Mouse (Mus musculus) midbrain, embryonic 10.5 days (tissue): Measurements from ENCODE around the gene Gm20388. TPM values are rescaled to one million over a fixed set of nuclear protein-coding genes. Genes with fewer than 3 reads are reported as not detected.

Experiments used
- DNase-seq: peaks from one replicate; pipeline ENCODE4 v3.0.0-alpha.2; 2017; ENCODE audit warnings: low spot score
- H3K27ac ChIP-seq: fragments of 300-500 bp; sonication (generic); replicated peaks from 2 replicates; pipeline ENCODE4 v1.5.1; 2016; ENCODE audit warnings: mild to moderate bottlenecking
- H3K27me3 ChIP-seq: fragments of 300-500 bp; sonication (generic); 2 replicates; pipeline ENCODE4 v1.6.1; 2016; ENCODE audit warnings: low read depth, mild to moderate bottlenecking; ENCODE audit not compliant: poor library complexity, severe bottlenecking
- H3K36me3 ChIP-seq: fragments of 300-500 bp; sonication (generic); 2 replicates; pipeline ENCODE4 v1.6.1; 2016; ENCODE audit warnings: mild to moderate bottlenecking, moderate library complexity
- H3K4me1 ChIP-seq: fragments of 300-500 bp; sonication (generic); 2 replicates; pipeline ENCODE4 v1.6.1; 2016
- H3K4me3 ChIP-seq: fragments of 300-500 bp; sonication (generic); 2 replicates; pipeline ENCODE4 v1.5.1; 2016; ENCODE audit warnings: mild to moderate bottlenecking, moderate library complexity
- H3K9me3 ChIP-seq: fragments of 300-500 bp; sonication (generic); replicated peaks from 2 replicates; pipeline ENCODE4 v1.6.1; 2016; ENCODE audit warnings: mild to moderate bottlenecking
- WGBS: fragments of 180-500 bp; shearing (Covaris S2); methylation state at CpG from one replicate; pipeline ENCODE4 v1.1.7; 2016; 5-methylcytosine and 5-hydroxymethylcytosine counted together
- polyA plus RNA-seq: library from polyadenylated mRNA; unstranded; fragments of >200 nt; fragmentation: Nextera tagmentation; extraction: Ambion mirVana; gene quantifications from 2 replicates; pipeline ENCODE4 v1.2.1, GENCODE M21; 2016

Gm20388 gene
- polyA plus RNA-seq, 1 experiment from 2014 or later = 7.1 TPM

DNA sequence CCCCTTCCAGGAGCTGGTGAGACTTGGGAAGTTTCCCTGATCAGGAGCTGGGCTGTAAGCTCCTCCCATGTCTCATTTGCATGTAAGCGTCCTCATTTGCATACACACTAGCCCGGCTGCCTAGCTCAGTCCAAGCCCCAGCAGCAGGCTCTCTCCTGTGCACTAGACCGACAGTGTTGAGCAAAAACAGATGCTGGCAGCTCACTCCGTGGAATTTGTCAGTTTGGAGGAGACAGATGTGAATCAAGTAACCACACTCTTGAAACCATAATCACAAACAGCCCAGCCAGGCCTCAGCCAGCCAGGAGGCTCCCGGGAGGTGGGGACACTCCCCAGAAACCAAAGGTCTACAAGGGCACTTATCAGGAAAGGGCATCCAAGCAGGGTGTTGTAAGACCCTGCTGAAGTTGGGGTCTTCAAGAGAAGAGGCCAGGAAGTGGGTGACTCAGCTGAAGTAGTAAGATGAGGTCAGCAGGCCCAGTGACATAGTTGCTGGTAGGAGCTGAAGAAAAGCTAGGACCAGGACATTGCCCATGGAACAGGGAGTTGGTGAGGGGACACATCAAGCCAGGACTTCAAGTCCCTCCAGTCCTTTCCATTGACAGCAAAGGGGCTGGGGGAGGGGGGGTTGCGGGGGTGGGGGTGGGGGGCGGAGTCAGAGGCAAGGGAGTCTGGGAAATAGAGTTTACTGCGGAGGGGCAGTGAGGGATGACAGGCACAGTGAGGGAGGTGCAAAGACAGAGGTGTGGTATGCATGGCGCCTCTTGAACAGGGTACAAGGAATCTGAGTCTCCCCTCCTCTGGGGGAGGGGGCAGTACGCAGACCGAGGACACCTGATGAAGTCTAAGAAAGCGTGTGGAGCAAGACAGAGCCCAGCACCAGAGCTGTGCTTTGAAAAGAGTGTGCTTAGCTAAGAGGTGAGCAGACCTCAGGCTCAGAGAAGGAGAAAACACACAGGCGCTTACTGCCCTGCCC is 306.5 kb downstream of the Gm20388 start:
- Histone ChIP-seq H3K4me1 (peaks cover 63% of the 10 kb centered on the region), H3K4me3 (peak overlapping the region; percentile 9; the same call in 1 of the 2 replicates)
- 15% methylated on average over 13 of the region's 13 CpGs for WGBS

DNA sequence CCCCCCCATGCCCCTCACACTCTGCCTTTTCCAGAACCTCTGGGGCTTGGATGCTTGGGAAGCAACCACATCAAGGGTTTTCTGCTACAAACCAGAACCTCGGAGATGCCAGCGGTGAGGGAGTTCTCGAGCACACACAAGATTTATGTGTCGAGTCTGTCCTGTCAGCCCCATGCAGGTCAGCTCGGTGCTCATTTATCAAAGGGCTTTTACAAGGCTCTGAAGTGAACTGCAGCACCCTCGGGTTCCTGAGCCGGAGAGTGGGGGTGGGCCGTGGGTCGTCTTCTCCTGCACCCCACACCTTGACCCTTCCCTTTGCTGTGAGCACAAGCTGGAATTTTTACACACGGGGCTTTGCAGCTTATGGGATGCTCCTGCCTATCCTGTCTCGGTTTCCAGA is 311.9 kb downstream of the Gm20388 start:
- Histone ChIP-seq H3K27ac (peak overlapping the region; percentile 56), H3K4me3 (no peak overlapping the region), H3K4me1 (peaks cover 78% of the 10 kb centered on the region), H3K36me3 (no peaks in the 10 kb centered on the region), H3K27me3 (peaks cover 32% of the 10 kb centered on the region), H3K9me3 (no peaks in the 10 kb centered on the region)
- WGBS = 76% methylated on average over 11 of the region's 11 CpGs
- DNase-seq = no peak

More for the DNA sequence above, 306.5 kb downstream of the Gm20388 start:
- no peaks in the 10 kb centered on the region for H3K36me3 ChIP-seq
- peaks cover 17% of the 10 kb centered on the region for H3K27me3 ChIP-seq
- H3K9me3 ChIP-seq = no peaks in the 10 kb centered on the region
- H3K27ac ChIP-seq = peak overlapping the region; percentile 69
- DNase-seq = peak; percentile 56

DNA sequence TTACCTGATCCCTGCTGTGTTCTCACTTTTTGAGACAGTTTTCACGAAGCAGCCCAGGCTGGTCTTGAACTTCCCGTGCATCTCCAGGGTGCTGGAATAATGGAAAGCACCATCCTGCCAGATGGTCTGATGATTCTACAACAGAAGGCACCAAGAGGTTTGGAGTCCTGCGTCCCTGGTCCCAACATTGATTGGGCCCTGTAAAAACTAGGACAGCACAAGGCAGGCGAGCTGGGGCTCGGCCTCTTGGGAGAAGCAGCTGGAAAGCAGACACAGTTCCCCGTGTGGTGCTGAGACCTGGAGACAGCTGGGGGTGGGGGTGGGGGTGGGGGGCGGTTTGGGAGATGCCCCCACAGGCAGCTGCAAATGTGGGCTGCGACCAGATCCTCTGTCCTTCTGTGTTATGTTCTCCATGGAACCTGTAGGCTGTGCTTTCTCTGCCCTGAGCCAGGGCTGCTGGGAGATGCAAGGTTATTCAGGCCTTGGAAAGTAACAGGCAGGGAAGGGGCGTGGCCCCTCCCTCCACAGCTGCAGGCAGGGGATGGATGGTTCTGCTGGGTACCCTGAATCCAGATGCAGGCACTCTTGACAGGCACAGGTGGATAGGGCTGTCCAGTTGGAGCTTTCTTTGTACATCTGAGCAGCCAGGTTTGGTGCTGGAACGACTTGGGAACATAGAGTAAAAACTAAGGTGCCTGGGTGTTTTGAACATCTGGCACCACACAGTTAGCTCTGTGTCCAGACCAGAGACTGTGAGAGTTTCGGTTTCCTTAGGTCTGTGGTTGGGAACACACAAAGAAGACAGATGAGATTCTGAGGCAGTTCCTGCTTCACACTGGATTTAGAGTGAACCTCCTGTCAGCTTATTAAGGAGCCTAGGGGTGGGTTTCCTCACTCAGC is 314.1 kb downstream of the Gm20388 start:
- Histone ChIP-seq H3K27ac (peak overlapping the region; percentile 84), H3K36me3 (no peaks in the 10 kb centered on the region), H3K4me1 (peaks cover 82% of the 10 kb centered on the region), H3K27me3 (peaks cover 44% of the 10 kb centered on the region), H3K9me3 (no peaks in the 10 kb centered on the region), H3K4me3 (0 out of 2 replicates have a peak overlapping the region, but pooled peaks have one; percentile 23)
- WGBS = 55% methylated on average over 11 of the region's 11 CpGs
- no peak for DNase-seq

DNA sequence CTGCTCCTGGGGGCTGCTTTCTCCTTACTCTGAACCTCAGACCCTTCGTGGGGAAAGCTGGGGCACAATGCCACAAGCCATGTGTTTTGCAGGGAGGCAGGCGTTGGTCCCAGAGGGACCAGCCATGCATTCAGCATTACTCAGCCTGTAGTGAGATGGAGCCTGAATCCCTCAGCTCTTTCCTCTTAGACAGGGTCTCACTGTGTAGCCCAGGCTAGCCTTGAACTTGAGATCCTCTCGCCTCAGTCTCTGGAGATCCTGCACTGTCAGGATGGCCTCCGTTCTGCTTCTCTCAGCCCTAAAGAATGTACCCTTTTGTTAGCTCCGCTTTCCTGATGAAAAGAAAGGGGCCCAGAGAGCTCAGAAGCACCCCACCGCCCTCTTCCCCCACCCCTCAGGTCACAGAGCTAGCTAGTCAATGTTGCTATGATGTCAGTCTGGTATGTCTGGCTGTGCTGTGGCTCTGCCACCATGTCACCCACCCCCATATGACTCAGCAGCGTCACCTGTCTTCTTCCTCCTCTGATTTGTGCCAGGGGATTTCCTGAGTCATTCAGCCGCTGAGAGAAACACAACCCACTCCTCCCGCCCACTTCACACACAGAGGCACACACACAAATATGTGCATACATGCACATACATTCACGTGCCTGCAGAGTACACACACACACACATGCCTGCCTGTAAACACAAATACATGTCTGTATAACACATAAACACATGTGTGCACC is 314.9 kb downstream of the Gm20388 start:
- H3K9me3 ChIP-seq = no peaks in the 10 kb centered on the region
- WGBS = 36% methylated on average over 10 of the region's 10 CpGs
- DNase-seq = peak; percentile 52
- peaks cover 49% of the 10 kb centered on the region for H3K27me3 ChIP-seq
- peaks cover 82% of the 10 kb centered on the region for H3K4me1 ChIP-seq
- 0 out of 2 replicates have a peak overlapping the region, but pooled peaks have one; percentile 23 for H3K4me3 ChIP-seq
- no peaks in the 10 kb centered on the region for H3K36me3 ChIP-seq
- H3K27ac ChIP-seq = peak overlapping the region; percentile 84

DNA sequence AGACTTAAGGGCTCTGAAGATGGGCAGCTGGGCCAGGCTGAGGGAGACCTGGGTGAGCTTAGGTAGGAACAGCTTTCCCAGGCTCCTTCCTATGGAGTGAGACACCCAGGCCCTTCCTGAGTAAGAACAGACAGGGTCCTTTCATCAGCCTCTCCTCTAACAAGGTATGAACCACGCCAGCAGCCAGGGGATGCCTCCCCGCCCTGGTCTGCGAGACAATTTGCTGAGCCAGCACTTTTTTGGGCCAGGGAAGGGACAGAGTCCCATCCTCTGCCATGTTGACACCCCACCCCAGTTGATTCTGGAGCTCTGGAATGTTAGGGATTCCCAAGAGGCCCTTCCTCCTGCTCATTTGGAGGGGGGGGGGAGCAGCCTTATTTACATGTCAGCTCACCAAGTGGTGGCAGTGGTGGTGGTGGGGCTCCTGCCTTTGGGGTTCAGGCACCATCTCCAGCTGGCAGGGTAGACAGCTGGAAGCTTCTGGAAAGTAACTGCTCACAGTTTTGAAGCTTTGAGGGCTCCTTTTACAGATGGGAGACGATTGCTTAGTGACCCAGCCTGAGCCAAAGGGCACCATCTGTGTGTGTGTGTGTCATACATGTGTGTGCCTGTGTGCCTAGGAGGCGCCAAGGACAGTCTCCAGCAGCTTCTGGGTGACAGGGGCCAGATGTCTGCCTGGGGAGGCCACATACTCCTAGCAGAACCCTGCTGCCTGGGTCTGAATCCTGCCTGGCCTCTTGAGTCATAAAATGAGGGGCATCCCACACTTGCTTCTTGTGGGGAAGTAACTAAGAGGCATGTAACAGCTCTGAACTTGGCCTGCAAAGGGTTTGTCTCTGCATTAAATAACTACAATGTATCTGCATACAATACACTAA is 316.3 kb downstream of the Gm20388 start:
- 56% methylated on average over 5 of the region's 5 CpGs for WGBS

DNA sequence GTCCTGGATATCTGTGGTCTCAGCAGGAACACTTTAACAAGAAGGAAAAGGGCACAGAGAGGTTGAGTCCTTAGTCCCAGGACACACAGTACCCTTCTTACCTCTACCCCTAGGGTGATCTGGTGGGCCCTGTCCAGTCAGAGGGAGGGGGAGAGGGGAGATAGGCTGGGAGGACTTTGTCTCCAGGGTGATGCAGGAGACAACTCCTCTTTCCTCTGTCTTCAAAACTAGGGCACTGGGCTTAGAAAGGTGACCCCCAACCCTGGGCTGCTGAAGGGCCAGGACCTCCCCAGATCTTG is 316.9 kb downstream of the Gm20388 start:
- peaks cover 92% of the 10 kb centered on the region for H3K4me1 ChIP-seq
- peak overlapping the region; percentile 75 for H3K4me3 ChIP-seq
- H3K27ac ChIP-seq = peak overlapping the region; percentile 88
- no peaks in the 10 kb centered on the region for H3K9me3 ChIP-seq
- H3K27me3 ChIP-seq = peaks cover 51% of the 10 kb centered on the region
- DNase-seq = no peak
- H3K36me3 ChIP-seq = no peaks in the 10 kb centered on the region; the same call in 1 of the 2 replicates

More for the DNA sequence above, 316.3 kb downstream of the Gm20388 start:
- no peaks in the 10 kb centered on the region for H3K9me3 ChIP-seq
- no peaks in the 10 kb centered on the region; the same call in 1 of the 2 replicates for H3K36me3 ChIP-seq
- peak overlapping the region; percentile 88 for H3K27ac ChIP-seq
- H3K4me1 ChIP-seq = peaks cover 92% of the 10 kb centered on the region
- peaks cover 51% of the 10 kb centered on the region for H3K27me3 ChIP-seq
- no peak for DNase-seq
- peak overlapping the region; percentile 75 for H3K4me3 ChIP-seq

DNA sequence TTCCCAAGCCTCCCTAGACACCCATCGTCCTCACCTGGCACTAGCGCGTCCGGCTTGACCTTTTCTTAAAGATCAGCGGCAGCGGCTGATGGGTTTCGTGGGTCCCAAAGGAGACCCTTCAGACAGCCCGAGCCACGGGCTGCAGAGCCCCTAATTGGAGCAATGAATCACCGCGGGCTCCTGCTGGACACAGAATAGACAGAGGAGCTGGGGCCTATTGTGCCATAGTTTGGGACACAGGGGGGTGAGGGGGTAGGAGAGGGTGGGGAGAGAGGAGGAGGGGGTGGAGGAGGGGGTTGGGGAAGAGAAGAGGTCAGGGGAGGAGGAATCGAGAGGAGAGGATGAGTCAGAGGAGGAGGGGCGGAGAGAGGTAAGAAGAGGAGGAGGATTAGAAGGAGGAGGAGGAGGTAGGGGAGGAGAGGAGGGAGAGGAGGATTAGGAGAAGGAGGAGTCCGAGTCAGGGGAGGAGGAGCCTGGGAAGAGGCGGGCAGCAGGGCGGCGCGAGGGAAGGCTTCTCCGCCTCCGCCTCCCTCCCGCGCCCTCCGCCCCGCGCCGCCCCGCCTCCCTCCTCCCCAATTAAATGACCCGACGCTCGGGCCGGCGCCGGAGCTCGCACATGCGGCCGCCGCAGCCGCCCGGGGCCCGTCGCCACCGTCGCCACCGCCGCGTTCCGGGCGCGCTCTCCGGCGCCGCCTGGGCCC is 317.4 kb downstream of the Gm20388 start, which contains the start of gene Gse1:
TSS of gene Gse1 (plus strand) at position 566 of the 701 bp plus-strand sequence.
- H3K9me3 ChIP-seq = no peaks in the 10 kb centered on the region
- DNase-seq = peak; percentile 90
- peaks cover 55% of the 10 kb centered on the region for H3K27me3 ChIP-seq
- no peaks in the 10 kb centered on the region; the same call in 1 of the 2 replicates for H3K36me3 ChIP-seq
- WGBS = 8% methylated on average over 36 of the region's 52 CpGs
- H3K4me1 ChIP-seq = peaks cover 92% of the 10 kb centered on the region
- H3K4me3 ChIP-seq = peak within 1 kb of the TSS; percentile 75
- H3K27ac ChIP-seq = peak within 1 kb of the TSS; percentile 88

DNA sequence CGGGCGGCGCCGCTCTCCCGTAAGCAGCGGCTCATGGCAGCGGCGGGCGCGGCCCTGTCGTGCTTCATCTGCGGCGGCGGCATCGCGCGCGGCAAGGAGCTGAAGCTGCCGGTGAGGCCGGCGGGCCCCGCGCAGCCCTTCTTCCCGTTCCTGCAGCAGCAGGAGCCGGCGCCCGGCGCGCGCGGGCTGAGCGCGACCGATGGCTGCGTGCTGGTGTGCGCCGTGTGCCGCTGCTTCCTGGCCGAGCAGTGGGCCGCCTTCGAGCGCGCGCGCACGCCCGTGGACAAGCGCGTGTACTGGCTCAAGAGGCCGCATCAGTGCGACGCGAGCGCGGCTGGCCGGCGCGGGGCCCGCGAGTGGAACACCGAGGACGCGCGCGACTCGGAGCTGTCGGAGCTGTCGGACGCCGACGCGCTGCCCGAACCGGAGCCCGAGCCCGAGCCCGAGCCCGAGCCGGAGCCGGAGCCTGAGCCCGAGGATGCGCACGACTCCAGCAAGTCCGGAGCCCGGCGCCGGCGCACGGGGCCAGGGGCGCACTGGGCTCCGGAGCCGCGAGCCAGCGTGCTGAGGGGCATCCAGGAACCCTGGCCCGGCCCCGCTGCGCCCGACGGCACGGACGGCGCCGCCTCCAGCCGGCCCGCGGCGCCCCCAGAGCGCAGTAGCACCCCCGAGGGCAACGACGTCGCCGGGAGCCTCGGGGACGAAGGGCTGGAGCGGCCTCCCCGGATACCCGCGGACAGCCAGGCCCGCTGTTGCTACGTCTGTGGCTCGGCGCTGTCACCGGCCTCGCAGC is 318.3 kb downstream of the Gm20388 start:
- peaks cover 96% of the 10 kb centered on the region for H3K4me1 ChIP-seq
- no peaks in the 10 kb centered on the region; the same call in 1 of the 2 replicates for H3K36me3 ChIP-seq
- H3K4me3 ChIP-seq = peak overlapping the region; percentile 75
- H3K27me3 ChIP-seq = peaks cover 65% of the 10 kb centered on the region
- H3K9me3 ChIP-seq = no peaks in the 10 kb centered on the region
- H3K27ac ChIP-seq = peak overlapping the region; percentile 88
- under 1% methylated on average over 125 of the region's 125 CpGs for WGBS
- DNase-seq = peak; percentile 62

DNA sequence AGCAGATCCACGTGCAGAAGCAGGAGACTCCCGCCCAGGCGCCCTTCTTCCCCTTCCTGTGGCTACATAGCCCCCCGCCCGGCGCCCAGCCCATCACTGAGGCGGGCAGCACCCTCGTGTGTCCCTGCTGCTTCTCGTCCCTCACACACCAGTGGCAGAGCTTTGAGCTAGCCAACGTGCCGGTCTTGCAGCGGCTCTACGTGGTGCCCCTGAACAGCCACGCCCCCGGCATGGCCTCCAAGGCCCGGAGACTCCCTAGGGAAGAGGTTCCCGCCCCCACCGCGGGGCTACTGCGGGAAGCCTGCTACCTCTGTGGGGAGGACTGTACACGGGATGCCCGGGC is 318.9 kb downstream of the Gm20388 start:
- H3K36me3 ChIP-seq = no peaks in the 10 kb centered on the region; the same call in 1 of the 2 replicates
- peaks cover 96% of the 10 kb centered on the region for H3K4me1 ChIP-seq
- peak overlapping the region; percentile 75 for H3K4me3 ChIP-seq
- H3K9me3 ChIP-seq = no peaks in the 10 kb centered on the region
- WGBS = 1% methylated on average over 22 of the region's 22 CpGs
- DNase-seq = no peak
- peak overlapping the region; percentile 88 for H3K27ac ChIP-seq
- H3K27me3 ChIP-seq = peaks cover 65% of the 10 kb centered on the region

DNA sequence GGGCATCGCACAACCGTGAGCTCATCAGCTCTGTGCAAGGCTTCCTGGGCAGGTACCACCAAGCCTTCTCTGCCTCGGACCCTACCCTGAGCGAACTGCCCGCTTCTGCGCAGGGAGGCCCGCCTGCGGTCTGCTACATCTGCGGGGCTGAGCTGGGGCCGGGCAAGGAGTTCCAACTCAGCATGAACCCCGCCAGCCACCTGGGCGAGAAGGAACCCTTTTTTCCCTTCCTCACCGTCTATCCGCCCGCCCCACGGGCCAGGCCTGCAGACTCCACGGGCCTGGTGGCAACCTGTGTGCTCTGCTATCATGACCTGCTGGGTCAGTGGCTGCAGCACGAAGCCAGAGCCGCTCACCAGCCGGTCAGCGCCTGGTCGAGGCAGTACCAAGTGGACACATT is 319.4 kb downstream of the Gm20388 start:
- H3K27ac ChIP-seq = peak overlapping the region; percentile 88; the same call in 1 of the 2 replicates

More for the DNA sequence above, 319.4 kb downstream of the Gm20388 start:
- peak overlapping the region; percentile 75 for H3K4me3 ChIP-seq
- H3K4me1 ChIP-seq = peaks cover 96% of the 10 kb centered on the region
- no peaks in the 10 kb centered on the region for H3K9me3 ChIP-seq
- peak; percentile 47 for DNase-seq
- peaks cover 4% of the 10 kb centered on the region for H3K36me3 ChIP-seq
- WGBS = 5% methylated on average over 22 of the region's 22 CpGs
- H3K27me3 ChIP-seq = peaks cover 65% of the 10 kb centered on the region
